Mouse (Mus musculus) small intestine, adult 2 months (tissue): ENCODE results near the gene Gpam.

Experiments
- CTCF ChIP-seq: fragments of 200-500 bp; IDR thresholded peaks from 2 replicates; pipeline ENCODE4 v1.5.1; 2012; ENCODE audit warnings: low read depth, mild to moderate bottlenecking, control low read depth, inconsistent platforms, low read length, moderate library complexity, mixed read lengths; ENCODE audit not compliant: insufficient replicate concordance, insufficient read length; ENCODE audit errors: extremely low read depth
- POLR2A ChIP-seq: fragments of 200-500 bp; IDR thresholded peaks from 2 replicates; pipeline ENCODE4 v1.6.1; 2012; ENCODE audit warnings: low read depth, mild to moderate bottlenecking, control low read depth, inconsistent platforms, low read length, moderate library complexity

DNA sequence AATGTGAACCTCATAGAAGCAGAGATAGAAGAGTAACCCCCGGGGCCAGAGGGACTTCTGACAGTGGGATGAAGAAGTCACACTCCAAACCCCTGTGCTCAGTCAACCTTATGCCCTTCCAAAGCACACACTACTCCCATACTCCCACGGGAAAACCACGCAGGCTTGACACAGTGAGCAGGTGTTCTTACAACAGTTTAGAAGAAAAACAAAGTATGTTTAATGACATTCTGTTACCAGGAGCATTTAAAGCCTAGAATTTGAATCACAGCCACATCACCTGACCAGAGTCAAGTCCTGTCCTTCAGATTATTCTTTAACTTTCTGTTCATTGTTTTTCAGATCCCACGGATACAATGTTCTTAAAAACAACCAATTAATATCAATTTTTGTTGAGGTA is 30.4 kb downstream of the Gpam start:
- TF ChIP-seq CTCF: no peak
- TF ChIP-seq POLR2A: no peak
